Mouse (Mus musculus): ENCODE measurements around the gene Ankrd13a.

DNA sequence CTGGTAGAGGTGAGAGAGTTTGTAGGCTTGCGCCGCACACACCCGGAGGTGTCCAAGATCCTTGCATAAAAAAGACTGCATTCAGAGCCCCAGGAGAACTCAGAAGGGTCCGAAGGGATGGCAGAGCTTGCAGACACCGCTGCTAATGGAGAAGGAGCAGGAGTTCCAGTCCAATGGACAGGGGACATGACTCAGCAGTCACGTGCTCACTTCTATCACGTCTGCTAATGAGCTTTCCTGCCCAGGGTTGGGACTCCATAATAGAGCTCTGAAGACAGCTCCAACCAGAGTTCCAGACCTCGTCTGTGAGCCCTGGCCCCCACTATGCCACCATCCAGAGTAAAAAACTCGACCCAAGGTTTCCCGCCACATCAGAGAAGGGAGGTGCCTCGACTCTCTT, 43.6 kb downstream of the Ankrd13a start:
- TF ChIP-seq POLR2A (IDR thresholded peaks at IDR 0.05; ENCODE audit: extremely low read depth, insufficient read depth, low read length), result no peak
- no peak for TF ChIP-seq CTCF (IDR thresholded peaks at IDR 0.05; ENCODE audit: low read depth, low read length)
